Mouse (Mus musculus): Measurements from ENCODE around the gene Mboat1. TPM values are rescaled to one million over a fixed set of nuclear protein-coding genes. Genes with fewer than 3 reads are reported as not detected.
A peak's percentile ranks its signal among the peaks of the same experiment; 100 is the strongest.

Gene Mboat1
- polyA plus RNA-seq, 2 experiments: 5.7 to 13.3 TPM

DNA sequence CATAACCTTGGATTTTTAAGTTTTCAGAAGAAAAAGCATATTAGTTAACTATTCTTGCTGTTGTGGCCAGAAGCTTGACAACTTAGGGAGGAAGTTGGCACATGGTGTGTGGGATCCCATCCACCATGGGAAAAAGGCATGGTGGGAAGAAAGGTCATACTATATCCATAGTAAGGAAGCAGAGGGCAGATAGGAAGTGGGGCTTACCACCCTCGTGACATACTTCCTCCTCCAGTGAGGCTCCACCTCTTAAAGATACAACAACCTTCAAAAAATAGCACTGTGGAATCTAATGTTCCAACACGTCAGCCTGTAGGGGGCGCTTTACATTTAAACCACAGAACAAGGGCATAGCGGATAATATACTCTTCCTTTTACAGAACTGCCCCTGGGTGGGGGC is 57.1 kb downstream of the Mboat1 start:
- H3K4me3 ChIP-seq (replicated peaks; ENCODE audit: low read length): no peak overlapping the region
- H3K9me3 ChIP-seq (ENCODE audit: control insufficient read depth, low read length): no peaks in the 10 kb centered on the region
- no peak for TF ChIP-seq POLR2A (IDR thresholded peaks at IDR 0.05; ENCODE audit: borderline replicate concordance, extremely low read depth, insufficient read depth, insufficient read length)
- WGBS: 68% methylated on average over 4 of the region's 4 CpGs
- H3K36me3 ChIP-seq (ENCODE audit: control insufficient read depth, insufficient read depth, low read length): no peaks in the 10 kb centered on the region
- DNase-seq (ENCODE audit: low spot score) (no peak), ATAC-seq (ENCODE audit: low FRiP score, low read depth) (no peak)
- no peak overlapping the region for H3K4me2 ChIP-seq (replicated peaks; ENCODE audit: low read depth, low read length, severe bottlenecking)
- H3K9ac ChIP-seq (ENCODE audit: low read depth, low read length, severe bottlenecking): no peak overlapping the region
- no peak overlapping the region for H3K27ac ChIP-seq (replicated peaks; ENCODE audit: low read depth, low read length)
- no peaks in the 10 kb centered on the region for H3K4me1 ChIP-seq (ENCODE audit: control insufficient read depth, insufficient read depth, low read length)
- H3K27me3 ChIP-seq (ENCODE audit: control insufficient read depth, insufficient read depth, low read length): no peaks in the 10 kb centered on the region

DNA sequence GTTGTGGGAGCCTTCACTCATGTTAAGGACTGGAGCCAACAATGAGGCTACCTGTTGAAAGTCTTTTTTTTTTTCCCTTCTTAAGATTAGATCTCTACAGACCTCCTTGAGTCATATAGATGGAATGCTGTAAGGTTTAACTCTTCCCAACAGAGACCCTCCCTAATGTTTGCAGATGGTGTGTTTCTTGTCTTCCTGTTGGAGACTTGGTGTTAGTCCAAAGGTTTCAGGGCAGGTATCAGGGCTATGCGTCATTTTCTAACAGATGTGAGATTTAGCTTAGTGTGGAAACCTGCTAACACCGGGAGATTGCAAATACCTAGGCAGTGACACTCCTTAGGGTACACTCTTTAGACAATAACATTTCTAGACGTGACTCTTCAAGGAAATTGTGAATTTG is 58.5 kb downstream of the Mboat1 start:
- 38% methylated on average over 3 of the region's 3 CpGs for WGBS
- ATAC-seq (ENCODE audit: low FRiP score, low read depth) (peak; percentile 65; the same call in 1 of the 2 replicates), DNase-seq (ENCODE audit: low spot score) (no peak)
- H3K36me3 ChIP-seq (ENCODE audit: control insufficient read depth, insufficient read depth, low read length): no peaks in the 10 kb centered on the region
- H3K9ac ChIP-seq (ENCODE audit: low read depth, low read length, severe bottlenecking): no peak overlapping the region
- no peak overlapping the region for H3K4me3 ChIP-seq (replicated peaks; ENCODE audit: low read length)
- TF ChIP-seq POLR2A (IDR thresholded peaks at IDR 0.05; ENCODE audit: borderline replicate concordance, extremely low read depth, insufficient read depth, insufficient read length): no peak
- no peaks in the 10 kb centered on the region for H3K4me1 ChIP-seq (ENCODE audit: control insufficient read depth, insufficient read depth, low read length)
- H3K27ac ChIP-seq (replicated peaks; ENCODE audit: low read depth, low read length): no peak overlapping the region
- no peaks in the 10 kb centered on the region for H3K9me3 ChIP-seq (ENCODE audit: control insufficient read depth, low read length)
- H3K27me3 ChIP-seq (ENCODE audit: control insufficient read depth, insufficient read depth, low read length): no peaks in the 10 kb centered on the region
- no peak overlapping the region for H3K4me2 ChIP-seq (replicated peaks; ENCODE audit: low read depth, low read length, severe bottlenecking)

DNA sequence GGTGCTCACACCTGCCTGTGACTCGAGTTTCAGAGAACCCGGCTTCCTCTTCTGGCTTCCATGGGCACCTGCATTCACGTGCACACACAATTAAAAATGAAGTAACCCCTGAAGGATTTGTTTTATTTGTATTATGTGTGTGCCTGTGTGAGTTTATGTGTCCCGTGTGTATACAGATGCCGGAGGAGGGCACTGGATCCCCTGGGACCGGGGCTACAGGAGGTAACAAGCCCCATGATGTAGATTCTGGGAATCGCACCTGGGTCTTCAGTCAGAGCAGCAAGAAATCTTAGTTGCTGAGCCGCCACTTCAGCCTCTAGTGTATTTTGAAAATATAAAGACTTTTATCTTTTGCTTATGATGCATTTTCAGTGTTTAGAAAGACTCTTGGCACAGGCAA is 60.4 kb downstream of the Mboat1 start:
- H3K36me3 ChIP-seq (ENCODE audit: control insufficient read depth, insufficient read depth, low read length): no peaks in the 10 kb centered on the region
- DNase-seq (ENCODE audit: low spot score) (no peak), ATAC-seq (ENCODE audit: low FRiP score, low read depth) (no peak)
- no peak overlapping the region for H3K9ac ChIP-seq (ENCODE audit: low read depth, low read length, severe bottlenecking)
- no peaks in the 10 kb centered on the region for H3K4me1 ChIP-seq (ENCODE audit: control insufficient read depth, insufficient read depth, low read length)
- no peaks in the 10 kb centered on the region for H3K27me3 ChIP-seq (ENCODE audit: control insufficient read depth, insufficient read depth, low read length)
- no peak overlapping the region for H3K27ac ChIP-seq (replicated peaks; ENCODE audit: low read depth, low read length)
- H3K4me3 ChIP-seq (replicated peaks; ENCODE audit: low read length): no peak overlapping the region
- H3K4me2 ChIP-seq (replicated peaks; ENCODE audit: low read depth, low read length, severe bottlenecking): no peak overlapping the region
- TF ChIP-seq POLR2A (IDR thresholded peaks at IDR 0.05; ENCODE audit: borderline replicate concordance, extremely low read depth, insufficient read depth, insufficient read length): no peak
- WGBS: 68% methylated on average over 8 of the region's 8 CpGs
- H3K9me3 ChIP-seq (ENCODE audit: control insufficient read depth, low read length): no peaks in the 10 kb centered on the region

DNA sequence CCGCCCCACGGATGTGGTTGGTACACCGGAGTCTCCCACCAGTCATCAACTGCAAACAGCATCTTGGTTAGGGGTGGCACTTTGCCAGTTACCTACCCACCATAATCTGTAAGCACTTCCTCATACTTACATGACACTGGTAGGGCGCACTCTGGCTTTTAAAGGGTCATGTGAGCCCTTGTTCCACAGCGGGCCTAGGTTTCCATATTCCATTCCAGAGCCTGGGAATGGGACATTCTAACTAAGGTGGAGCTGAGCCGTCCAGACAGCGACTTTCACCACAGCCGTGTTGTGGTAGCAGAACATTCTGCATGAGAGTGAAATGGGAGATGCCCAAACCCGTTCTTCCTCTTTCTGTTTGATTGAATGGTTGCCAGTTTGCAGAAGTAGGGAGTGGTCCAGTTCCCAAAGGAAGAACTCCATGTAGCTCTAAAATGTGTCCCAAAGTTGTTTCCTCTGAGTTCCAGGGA is 61.8 kb downstream of the Mboat1 start:
- no peak overlapping the region for H3K9ac ChIP-seq (ENCODE audit: low read depth, low read length, severe bottlenecking)
- 74% methylated on average over 9 of the region's 9 CpGs for WGBS
- H3K4me2 ChIP-seq (replicated peaks; ENCODE audit: low read depth, low read length, severe bottlenecking): no peak overlapping the region
- H3K4me3 ChIP-seq (replicated peaks; ENCODE audit: low read length): no peak overlapping the region
- TF ChIP-seq POLR2A (IDR thresholded peaks at IDR 0.05; ENCODE audit: borderline replicate concordance, extremely low read depth, insufficient read depth, insufficient read length): no peak
- DNase-seq (ENCODE audit: low spot score) (no peak), ATAC-seq (ENCODE audit: low FRiP score, low read depth) (no peak)
- no peak overlapping the region for H3K27ac ChIP-seq (replicated peaks; ENCODE audit: low read depth, low read length)
- H3K4me1 ChIP-seq (ENCODE audit: control insufficient read depth, insufficient read depth, low read length): no peaks in the 10 kb centered on the region
- no peaks in the 10 kb centered on the region for H3K9me3 ChIP-seq (ENCODE audit: control insufficient read depth, low read length)
- no peaks in the 10 kb centered on the region for H3K27me3 ChIP-seq (ENCODE audit: control insufficient read depth, insufficient read depth, low read length)
- H3K36me3 ChIP-seq (ENCODE audit: control insufficient read depth, insufficient read depth, low read length): no peaks in the 10 kb centered on the region

DNA sequence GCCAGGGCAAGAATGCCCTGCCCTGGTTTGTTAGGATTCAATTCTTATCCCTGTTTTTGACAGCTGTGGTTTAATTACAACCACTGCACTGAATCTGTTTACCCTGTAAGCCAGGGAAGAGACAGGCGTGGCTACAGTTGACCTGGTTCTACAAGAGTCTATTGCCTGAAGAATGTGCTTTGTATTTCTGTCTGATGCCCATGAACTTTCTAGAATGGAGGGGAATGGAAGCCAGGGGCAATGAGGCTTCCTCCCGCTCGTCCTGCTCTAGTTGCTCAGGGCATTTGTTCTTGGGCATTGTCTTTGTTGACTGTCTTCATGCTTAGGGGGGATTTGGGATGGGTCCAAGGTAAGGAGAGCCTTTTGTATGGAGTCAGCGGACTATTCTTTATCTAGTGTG is 63.5 kb downstream of the Mboat1 start:
- Histone ChIP-seq H3K4me2 (replicated peaks; ENCODE audit: low read depth, low read length, severe bottlenecking) (no peak overlapping the region), H3K4me1 (ENCODE audit: control insufficient read depth, insufficient read depth, low read length) (no peaks in the 10 kb centered on the region), H3K27ac (replicated peaks; ENCODE audit: low read depth, low read length) (no peak overlapping the region), H3K36me3 (ENCODE audit: control insufficient read depth, insufficient read depth, low read length) (no peaks in the 10 kb centered on the region), H3K9me3 (ENCODE audit: control insufficient read depth, low read length) (no peaks in the 10 kb centered on the region), H3K27me3 (ENCODE audit: control insufficient read depth, insufficient read depth, low read length) (no peaks in the 10 kb centered on the region), H3K4me3 (replicated peaks; ENCODE audit: low read length) (no peak overlapping the region), H3K9ac (ENCODE audit: low read depth, low read length, severe bottlenecking) (no peak overlapping the region)
- ATAC-seq (ENCODE audit: low FRiP score, low read depth) (no peak), DNase-seq (ENCODE audit: low spot score) (no peak)
- 83% methylated on average over 4 of the region's 4 CpGs for WGBS
- TF ChIP-seq POLR2A (IDR thresholded peaks at IDR 0.05; ENCODE audit: borderline replicate concordance, extremely low read depth, insufficient read depth, insufficient read length): no peak

DNA sequence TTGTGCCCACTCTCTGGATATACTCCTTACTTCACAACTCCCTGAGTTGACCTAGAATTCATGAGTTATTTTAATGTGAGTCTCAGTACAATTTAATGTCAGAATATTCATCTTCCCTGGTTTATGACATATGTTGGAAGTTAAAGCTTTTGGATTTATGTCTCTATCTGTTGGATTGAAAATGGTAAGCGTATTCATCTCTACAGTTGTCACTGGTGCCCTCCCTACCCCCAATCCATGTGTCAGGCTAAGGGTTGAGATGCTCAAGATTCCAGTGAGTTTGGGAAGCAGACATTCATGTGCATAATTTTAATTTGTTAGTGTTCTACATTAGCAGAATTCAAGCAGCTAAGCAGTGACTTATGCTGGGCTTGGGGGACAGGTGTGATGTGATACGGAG is 64.4 kb downstream of the Mboat1 start:
- no peaks in the 10 kb centered on the region for H3K27me3 ChIP-seq (ENCODE audit: control insufficient read depth, insufficient read depth, low read length)
- no peak for DNase-seq (ENCODE audit: low spot score)

More for the DNA sequence above, 64.4 kb downstream of the Mboat1 start:
- H3K4me1 ChIP-seq (ENCODE audit: control insufficient read depth, insufficient read depth, low read length): no peaks in the 10 kb centered on the region
- no peak overlapping the region for H3K27ac ChIP-seq (replicated peaks; ENCODE audit: low read depth, low read length)
- no peak overlapping the region for H3K4me3 ChIP-seq (replicated peaks; ENCODE audit: low read length)
- H3K9ac ChIP-seq (ENCODE audit: low read depth, low read length, severe bottlenecking): no peak overlapping the region
- no peaks in the 10 kb centered on the region for H3K9me3 ChIP-seq (ENCODE audit: control insufficient read depth, low read length)
- no peak for ATAC-seq (ENCODE audit: low FRiP score, low read depth)
- no peak for TF ChIP-seq POLR2A (IDR thresholded peaks at IDR 0.05; ENCODE audit: borderline replicate concordance, extremely low read depth, insufficient read depth, insufficient read length)
- WGBS: 90% methylated on average over 2 of the region's 2 CpGs
- H3K4me2 ChIP-seq (replicated peaks; ENCODE audit: low read depth, low read length, severe bottlenecking): no peak overlapping the region
- no peaks in the 10 kb centered on the region for H3K36me3 ChIP-seq (ENCODE audit: control insufficient read depth, insufficient read depth, low read length)

Measured in limb, embryonic 14.5 days (tissue).